Mouse (Mus musculus) right cerebral cortex, adult 18-20 months (tissue): ENCODE results near the gene Bicral.
"Not testable (repeated sequence)": the region's sequence is repeated elsewhere in the genome, so short reads cannot be mapped to it uniquely, and the experiment has no call there.

Experiments used
- DNase-seq: peaks from one replicate; pipeline ENCODE4 v3.0.0; 2022; ENCODE audit warnings: mixed read lengths

Gene Bicral

DNA sequence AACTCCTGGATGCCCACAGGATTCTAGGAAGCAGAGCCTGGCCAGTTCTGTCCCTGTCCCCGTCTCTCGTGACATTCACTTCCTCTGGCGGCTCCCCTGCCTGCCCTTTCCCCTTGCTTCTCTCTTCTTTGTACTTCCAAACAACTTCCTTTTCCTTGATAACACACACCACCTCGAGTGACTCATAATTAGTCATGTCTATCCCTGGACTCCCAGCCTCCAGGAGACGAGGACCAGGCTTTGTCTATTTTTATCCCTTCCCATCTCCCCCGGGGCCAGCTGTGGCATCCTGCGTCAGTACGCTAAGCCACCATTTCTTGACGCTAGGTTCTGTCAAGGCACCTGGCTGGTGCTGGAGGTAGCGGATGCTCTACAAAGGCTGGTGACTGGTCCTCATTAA is 15.9 kb upstream of the Bicral start:
- peak; percentile 66 for DNase-seq

DNA sequence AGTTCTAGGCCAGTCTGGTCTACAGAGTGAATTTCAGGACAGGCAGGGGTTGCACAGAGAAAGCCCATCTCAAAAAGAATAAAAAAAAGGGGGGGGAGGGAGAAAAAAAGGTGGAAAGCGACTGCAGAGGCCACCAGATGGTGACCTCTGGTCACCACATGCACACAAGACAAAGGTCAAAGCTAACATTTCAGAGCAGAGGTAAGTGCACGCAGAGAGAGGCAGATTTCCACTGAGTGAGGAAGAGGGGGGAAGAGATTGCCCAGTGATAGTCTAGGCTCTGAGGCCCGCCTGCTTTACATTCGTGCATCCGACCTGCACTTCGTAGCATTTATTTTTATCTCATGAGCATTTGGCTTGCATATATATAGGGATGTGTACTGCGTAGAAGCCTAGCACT is 14.5 kb upstream of the Bicral start:
- DNase-seq: no peak

DNA sequence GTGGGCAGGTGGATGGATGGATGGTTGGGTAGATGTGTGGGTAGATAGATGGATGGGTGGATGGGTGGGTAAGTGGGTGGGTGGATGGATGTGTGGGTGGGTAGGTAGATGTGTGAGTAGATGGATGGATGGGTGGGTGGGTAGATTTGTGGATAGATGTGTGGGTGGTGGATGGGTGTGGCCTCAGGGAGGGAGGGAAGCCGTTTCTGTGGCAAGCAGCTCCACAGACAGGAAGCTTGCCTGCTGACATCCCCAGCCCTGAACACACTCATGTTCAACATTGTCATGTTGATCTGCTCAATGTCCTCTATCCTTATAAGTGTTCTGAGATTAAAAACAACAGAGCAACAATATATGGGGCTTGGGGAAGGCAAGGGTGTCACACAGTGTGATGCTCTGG is 12.6 kb upstream of the Bicral start:
- DNase-seq: no peak

DNA sequence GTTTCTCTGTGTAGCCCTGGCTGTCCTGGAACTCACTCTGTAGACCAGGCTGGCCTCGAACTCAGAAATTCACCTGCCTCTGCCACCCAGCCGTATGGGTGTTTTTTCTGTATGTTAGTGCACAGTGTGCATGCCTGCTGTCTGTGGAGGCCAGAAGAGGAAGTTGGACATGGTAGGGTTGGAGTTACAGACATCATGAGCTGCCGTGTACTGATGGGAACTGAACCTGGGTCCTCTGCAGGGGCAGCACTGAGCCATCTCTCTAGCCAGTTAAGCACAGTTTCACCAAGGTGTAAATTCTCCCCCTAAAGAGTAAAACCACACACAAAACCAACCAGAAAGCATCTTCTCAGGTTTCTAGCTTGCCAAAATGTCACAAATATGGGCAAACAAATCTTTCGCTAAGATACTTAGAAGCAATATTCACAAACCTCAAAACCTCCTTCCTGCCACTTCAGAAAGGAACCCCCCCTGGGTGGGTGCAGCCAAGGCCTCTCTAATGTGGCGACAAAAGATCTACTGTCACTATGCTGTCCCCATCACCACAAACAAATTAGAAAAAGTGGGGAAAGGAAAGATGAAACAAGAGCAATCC is 12.0 kb upstream of the Bicral start:
- no peak for DNase-seq

DNA sequence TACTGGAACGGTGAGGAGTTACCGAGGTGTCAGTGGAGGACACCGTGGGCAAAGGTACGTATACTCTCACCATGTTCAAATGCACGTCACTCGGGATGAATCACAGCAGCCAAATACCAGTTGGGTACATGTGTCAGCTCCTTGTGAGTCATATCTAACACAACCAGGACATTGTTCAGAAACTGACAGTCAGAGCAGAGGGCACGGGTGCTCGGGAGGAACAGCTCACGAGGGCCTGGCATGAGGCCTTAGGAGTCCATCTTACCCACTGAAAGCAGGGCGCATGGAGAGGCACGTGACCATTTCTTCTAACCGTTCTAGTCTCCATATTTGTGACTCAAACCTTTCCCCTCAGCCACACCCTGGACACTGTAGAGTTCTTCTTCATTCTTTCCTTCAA is 8.6 kb upstream of the Bicral start:
- peak; percentile 57 for DNase-seq

DNA sequence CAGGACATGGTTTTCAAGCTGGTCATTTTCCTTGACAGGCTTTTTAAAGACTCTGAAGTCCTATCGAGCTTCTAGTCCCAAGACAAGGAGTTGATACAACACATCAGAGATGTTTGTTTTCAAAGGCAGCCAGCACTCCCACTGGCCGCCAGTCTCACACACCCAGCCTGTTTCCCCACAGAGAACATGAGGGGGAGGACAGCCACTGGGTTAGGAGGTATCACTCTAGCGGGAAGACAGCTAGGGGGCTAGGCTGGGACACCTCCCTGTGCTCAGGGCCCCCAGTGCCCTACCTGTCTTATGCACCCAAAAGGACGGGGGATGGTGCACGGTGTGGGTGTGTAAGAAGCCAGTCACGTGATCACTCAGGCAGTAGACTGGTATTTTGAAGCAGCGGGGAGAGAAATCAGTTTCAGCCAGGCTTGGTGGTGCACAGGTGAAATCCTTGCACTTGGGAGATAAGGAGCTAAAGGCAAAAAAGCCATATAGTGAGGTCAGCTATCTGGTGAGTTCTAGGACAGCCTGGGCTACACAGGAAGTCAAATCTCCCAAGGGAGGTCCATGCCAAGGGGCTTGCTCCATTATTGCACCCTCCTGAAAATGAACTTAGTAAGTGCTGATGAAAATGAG is 6.4 kb upstream of the Bicral start:
- peak; percentile 40 for DNase-seq

DNA sequence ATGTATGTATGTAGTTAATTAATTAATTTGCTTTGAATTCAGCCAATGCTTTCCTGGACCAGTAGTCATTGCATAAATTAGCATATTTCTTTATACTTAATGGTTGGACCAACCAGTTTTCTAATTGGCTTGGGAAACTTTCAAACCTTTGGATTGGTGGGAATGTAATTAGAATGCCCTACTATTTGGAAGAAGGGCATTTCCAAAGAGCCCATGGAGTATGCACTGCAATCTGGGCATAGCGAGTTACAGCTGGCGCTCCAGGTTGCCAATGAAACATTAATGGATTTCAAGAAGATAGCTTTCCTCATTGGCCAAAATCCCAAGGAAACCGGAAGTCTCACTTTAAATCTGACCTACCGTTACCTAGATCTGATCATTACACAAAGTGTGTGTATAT is 1.8 kb upstream of the Bicral start:
- no peak for DNase-seq

DNA sequence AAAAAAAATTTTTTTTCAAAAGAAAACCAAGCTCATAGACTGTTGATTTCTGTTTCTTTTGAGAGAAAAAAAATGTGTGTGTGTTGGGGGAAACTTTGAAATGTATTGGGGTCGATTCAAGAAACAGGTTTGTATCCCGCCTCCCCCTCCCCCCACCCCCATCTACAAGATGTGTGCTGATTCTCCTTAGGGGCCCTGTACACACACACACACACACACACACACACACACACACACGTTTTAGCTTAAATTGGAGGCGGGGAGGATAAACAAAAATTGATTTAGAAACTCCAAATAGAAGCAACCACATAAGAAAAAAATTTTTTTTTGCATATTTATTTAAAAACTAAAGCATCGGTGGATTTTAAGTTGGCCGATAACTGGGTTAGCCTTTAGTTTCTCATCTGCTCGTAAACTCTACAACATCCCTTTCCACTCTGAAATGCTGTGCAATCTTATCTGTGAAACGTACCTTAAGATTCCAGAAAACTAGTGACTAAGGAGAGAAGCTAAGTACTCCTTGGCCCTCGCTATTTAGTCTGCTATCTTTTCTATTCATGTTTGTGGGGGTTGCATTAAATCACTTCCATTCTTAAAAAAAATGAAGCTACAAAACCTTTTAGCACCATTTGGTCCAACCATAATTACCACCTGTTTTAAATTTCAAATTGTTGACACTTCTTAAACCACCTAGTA is 615 bp upstream of the Bicral start:
- no peak for DNase-seq

DNA sequence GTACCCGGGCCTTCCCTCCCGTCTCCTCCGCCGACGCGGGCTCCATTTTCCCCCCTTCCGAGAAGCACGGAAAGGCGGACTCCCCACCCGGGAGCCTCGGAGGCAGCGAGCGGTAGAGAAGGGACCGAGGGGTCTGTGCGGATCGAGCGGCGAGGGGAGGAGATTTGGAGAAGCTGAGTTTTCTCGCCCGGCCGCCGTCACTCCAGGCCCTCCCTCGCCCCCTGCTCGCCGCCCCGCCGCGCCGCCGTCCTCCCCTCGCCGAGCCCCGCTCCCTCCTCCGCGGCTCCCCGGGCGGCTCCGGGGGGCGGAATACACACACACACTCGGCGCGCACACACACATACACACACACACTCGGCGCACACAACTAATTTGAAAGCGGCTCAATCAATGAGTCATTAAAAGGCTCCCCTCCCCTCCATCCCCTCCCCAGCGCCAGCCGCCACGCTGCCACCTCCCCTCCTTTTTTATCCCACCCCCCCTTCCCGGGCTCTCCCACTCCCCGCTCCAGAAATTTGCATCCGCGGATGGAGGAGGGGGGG is 850 bp downstream of the Bicral start:
- peak; percentile 88 for DNase-seq

DNA sequence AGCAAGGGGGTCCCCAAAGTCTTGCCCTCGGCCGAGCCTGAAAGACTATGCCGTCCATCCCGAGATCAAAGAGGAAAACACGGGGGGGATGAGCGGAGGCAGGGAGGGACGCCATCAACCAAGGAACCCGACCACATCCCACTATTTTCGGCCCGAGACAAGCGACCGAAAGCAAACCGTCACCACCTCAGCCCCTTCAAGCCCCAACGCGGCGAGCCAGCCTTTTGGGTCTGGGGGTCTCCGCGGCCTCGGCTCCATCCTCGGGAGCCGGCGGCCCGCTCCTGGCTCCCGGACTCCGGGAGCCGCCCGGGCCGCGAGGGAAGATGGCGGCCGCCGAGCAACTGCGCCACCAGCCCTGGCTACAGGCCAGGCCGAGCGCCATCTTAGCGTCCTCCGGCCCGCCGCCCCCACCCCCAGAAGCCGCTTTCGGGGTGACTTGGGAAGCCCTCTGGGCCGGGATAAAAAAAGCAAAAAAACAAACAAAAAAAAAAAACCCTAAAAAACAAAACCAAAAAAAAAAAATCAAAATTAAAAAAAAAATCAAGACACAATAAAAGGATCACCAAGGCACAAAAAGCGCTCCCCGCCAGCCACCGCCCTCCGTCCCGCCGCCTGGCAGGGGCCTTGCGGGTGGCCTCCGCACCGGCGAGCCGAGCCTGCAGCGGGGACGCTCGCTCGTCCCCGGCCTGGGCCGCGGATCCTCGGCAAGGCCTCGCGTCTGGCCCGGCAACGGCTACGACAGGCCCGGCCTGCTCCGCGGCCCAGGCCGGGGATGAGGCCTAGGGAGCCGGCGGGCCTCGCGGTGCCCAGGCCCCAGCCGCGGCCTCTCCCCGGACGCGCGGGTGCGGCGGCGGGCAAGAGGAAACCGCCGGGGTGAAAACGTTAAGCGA is 1.6 kb downstream of the Bicral start:
- peak; percentile 78 for DNase-seq

DNA sequence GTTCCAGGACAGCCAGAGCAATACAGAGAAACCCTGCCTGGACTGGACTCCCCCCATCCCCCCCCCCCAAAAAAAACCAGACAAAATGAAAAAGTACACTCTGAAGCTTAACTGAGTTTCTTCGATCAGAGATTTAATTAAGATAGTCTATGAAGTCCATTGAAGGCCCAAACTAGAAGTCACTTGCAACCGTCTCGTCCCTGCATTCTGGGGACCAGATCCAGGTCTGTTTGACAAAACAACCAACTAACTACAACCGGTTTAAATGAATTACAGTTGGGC is 2.2 kb downstream of the Bicral start:
- DNase-seq: no peak

DNA sequence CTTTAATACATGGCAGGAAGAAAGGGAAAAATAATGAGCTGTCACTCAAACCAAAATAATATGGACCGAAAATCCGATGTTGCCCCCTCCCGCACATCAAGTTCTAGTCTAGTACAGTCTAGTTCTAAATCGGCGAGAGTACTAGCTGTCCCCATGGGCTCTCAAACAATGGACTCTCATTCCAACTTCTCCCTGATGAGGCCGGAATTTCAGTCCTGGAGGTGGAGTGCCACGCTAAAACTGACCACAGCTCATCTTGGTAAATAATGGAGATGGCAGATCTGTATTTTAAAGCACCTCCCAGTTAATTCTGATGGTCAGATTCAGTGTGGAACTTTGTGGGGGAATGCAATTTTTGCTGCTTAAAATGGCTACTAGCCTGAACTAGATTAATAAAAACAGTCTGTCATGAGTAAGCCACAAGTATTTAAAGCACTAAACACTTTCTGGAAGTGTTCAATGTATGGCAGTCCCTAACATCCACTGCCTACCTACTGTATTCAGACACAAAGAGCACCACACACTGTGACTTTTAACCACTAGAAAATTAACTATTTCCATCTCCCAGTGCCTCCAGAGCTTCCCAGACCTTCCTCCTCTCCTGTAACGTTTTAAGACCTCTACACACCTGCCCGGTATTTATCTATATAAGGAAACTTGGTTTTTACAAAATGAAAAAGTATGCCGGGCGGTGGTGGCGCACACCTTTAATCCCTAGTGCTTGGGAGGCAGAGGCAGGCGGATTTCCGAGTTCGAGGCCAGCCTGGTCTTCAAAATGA is 2.8 kb downstream of the Bicral start:
- DNase-seq: no peak

DNA sequence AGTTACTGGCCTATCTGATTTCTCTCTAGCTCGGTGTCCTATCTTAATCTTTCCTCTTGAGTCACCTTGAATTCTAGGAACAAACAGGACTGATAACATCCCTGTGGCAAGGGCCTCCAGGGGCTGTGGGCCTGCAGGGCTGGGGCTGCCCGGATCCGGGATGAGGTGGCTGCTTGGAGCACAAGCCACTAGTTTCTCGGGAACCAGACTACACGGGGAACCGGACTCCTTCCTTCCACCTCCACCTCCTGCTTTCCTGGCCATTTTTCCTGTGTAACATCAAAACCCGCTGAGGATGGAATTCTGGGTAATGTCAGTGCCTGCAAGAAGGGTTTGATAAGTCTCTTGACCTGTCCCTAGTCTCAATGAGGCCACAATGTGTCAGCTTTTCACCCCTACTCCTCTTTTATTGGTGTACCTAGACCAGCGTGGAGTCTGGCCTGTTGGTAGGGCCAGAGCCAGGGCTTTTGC is 3.6 kb downstream of the Bicral start:
- no peak for DNase-seq

DNA sequence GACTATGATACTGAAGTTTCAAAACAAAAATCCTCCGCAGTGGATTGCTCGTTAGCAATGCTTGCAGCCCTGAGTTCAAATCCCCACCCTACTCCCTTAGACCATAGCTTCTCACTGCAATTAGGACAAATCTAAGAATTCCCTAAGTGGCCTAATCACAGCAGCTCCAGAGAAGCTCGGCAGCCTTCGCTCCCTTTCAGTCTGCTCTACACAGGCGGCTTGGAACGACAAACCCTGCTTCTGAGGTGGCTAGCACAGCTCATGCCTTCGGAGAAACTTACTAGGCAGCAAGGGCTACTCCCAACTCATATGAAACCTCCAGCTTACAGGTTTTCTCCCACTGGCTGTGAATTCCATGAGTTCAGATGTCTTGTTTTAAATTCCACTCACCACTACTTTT is 4.2 kb downstream of the Bicral start:
- no peak for DNase-seq

DNA sequence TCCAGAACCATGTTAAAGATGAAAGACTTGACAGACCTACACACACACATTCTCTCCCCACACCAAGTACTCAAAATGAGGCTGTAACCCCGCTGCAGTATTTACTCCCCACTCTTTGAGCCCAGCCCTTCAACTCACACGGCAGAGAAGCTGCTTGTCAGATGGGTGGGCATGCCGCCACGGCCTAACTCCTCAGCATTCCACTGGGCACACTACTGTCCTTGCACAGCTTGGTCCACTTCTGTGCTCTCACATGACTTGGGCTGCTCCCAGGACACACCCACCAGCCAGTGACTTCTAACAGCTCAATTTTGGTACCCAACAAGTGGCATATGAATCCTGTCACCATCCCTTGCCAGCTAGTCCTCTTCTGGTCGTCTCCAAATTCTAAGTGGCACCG is 5.0 kb downstream of the Bicral start:
- DNase-seq: peak; percentile 57

DNA sequence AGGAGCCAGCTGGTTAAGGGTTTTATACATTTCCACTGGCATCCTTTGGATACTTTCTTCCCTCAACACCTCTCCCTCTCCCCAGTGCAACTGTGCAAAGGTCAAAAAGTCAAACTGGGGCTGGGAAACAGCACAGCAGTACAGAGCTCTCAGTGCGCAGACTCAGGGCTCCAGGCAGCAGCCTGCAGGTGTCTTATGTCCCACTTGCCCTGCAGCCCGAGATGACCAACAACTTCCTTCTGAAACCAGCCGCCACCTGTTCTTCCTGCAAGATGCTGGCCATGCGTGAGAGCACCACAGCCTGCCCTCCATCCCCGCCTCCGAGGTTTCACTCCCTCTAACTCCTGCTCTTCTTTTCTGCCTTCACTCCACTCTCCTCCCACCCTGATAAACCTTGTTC is 5.6 kb downstream of the Bicral start:
- no peak for DNase-seq

DNA sequence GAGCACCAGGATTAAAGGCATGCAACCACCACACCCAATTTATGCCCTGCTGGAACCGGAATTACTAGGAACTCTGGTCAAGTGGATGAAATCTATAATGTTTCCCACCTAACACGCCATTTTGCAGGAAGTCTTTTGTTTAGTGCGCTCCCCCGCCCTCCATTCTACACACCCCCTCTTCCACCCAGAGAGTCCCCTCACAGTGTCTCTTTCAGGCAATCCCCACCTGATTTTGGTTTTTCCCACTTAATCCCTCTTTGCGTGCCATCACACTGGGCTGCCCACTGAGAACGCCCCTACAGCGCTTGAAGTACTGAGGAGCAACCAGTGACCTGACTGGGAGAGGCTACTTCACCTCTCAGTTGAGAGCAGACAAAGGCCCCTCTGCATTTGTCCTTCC is 11.1 kb downstream of the Bicral start:
- DNase-seq: no peak

DNA sequence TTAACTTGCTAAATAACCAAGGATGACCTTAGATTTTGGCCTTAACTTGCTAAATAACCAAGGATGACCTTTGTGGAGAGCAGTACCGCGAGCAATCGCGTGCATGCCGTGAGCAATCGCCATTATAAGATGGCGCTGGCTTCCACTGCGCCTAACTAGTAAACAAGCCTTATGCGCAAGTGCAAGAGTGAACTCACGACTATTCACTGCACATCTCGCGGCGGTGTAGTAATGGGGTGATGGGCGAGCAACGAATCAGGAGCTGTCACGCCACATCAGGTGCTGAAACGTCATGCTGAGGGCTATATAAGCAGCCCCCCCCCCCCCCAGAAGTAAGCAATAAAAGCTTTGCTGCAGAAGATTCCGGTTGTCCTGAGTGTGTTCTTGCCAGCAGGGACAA is 11.7 kb downstream of the Bicral start:
- DNase-seq: not testable (repeated sequence)

DNA sequence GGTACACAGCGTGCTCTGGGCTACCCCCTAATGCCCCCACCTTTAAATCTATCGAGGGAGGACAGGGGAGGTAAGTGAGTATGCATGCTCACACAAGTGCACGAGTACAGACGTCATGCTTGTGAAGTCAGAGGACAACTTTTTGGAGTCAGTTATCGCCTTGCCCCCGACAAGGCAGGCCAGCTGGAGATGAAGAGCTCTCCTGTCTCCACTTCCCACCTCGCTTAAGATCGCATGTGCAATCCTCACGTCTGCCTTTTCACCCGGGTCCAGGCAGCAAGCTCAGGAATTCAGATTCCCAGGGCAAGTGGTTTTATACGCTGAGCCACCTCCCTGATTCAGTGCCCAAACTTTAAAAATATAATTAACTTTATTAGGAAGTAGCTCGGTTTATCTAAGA is 13.0 kb downstream of the Bicral start:
- no peak for DNase-seq

DNA sequence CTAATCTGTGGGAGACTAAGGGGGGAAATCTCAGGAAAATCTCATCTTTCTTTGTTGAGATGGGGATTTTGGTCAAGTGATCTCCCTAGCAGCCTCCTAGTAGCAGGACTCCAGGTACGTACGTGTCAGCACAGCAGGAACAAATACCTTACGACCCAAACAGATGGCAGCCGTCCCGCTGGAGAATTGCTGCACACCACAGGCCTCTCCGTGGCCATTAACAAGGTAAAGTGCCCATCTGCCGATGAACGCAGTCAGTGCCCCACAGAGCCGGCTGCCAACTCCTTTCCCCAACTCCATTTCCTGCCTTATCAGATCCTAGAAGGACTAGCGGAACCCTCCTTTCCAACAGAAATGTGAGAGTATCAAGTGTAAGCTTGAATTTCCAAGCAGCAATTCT is 13.5 kb downstream of the Bicral start:
- DNase-seq: no peak

DNA sequence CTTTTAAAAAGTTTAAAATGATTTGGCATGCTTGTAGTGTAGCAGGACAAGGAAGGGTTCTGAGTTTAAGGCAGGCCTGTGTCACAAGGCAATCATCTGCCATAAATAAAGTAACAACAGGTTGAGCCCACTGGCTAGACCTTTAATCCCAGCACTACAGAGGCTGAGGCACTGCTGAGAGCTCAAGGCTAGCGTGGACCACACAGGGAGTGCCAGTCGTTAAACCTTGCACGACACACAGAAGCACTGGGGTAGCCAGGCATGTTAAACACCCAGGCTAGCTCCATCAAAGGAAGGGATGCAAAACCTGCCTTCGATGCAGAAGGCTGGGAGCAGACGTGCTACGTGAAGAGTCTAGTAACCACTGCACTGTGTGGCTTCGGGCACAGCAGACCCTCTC is 14.6 kb downstream of the Bicral start:
- DNase-seq: no peak

DNA sequence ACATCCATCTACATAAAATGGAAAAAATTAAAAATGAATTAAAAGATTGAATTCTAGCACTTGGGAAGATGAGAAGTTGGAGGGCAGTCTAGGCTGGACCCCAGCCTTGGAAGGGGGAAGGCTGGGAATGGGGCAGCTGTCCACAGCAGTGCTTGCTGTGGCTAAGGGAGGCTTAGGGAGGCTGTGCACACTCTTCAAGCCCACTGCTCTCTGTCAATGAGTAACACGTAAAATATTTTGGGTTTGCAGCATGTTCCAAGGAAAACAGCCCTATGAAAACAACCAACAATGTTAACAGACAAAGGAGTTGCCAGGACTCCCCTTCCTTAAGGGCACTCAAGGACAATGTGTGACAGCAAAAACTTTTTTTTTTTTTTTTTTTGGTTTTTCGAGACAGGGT is 15.3 kb downstream of the Bicral start:
- DNase-seq: no peak
